Mouse (Mus musculus) left cerebral cortex, adult 2 months (tissue): ENCODE measurements around the gene Blmh. TPM values are rescaled to one million over a fixed set of nuclear protein-coding genes. Genes with fewer than 3 reads are reported as not detected.

Experiments
- DNase-seq, 2 experiments: peaks; one replicate each; pipeline ENCODE4 v3.0.0; 2021 to 2022; ENCODE audit warnings: low spot score in 2 of 2, mixed read lengths in 1 of 2; ENCODE audit errors: extremely low spot score in 1 of 2
- H3K27ac ChIP-seq: fragments of 200-600 bp; 2 replicates; pipeline ENCODE4 v1.8.1; 2022
- H3K4me3 ChIP-seq: fragments of 200-600 bp; 2 replicates; pipeline ENCODE4 v1.8.1; 2022
- CTCF ChIP-seq: fragments of 200-600 bp; IDR thresholded peaks from 2 replicates; pipeline ENCODE4 v1.8.1; 2022; ENCODE audit warnings: antibody characterized with exemption, mild to moderate bottlenecking, moderate library complexity
- intact Hi-C: fragments of 180-260 bp; cut with DNase I; formaldehyde crosslinking; loops from one replicate; pipeline ENCODE4 v1.15.1; 2025
- total RNA-seq, 2 experiments: library from RNA; stranded (reverse); gene quantifications; 2 replicates each; pipeline ENCODE4 v1.2.3; 2021

Gene Blmh
- total RNA-seq, 2 experiments from 2014 or later: 52.4 to 58.8 TPM

DNA sequence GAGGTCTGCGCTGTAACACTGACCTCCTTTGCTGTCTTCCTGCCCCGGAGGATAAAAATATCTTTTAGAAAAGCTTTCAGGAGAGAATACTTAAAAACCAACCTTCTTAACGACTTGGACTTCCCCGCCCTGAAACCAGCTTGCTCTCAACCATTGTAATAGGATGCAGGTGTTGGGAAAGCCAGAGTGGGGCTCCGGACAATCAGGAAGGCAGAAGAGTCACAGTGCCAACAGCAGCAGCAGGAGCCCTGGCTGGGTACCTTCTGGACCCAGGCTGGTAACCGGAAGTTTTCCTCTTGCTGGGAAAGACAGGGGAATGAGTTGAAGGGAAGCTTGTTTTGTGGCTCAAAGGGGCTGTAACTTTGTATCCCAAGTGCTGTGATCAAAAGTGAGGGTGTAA lies 82.0 kb downstream of the Blmh start:
- intact Hi-C loops: no loop called here
- no peak overlapping the region for H3K27ac ChIP-seq
- TF ChIP-seq CTCF: no peak
- DNase-seq: no peak
- no peak overlapping the region for H3K4me3 ChIP-seq

GRCm38 (mm10) chr11:77009069-77010025 lies 84.7 kb downstream of the Blmh start:
- no peak overlapping the region for H3K4me3 ChIP-seq
- intact Hi-C loops: no loop called here

DNA sequence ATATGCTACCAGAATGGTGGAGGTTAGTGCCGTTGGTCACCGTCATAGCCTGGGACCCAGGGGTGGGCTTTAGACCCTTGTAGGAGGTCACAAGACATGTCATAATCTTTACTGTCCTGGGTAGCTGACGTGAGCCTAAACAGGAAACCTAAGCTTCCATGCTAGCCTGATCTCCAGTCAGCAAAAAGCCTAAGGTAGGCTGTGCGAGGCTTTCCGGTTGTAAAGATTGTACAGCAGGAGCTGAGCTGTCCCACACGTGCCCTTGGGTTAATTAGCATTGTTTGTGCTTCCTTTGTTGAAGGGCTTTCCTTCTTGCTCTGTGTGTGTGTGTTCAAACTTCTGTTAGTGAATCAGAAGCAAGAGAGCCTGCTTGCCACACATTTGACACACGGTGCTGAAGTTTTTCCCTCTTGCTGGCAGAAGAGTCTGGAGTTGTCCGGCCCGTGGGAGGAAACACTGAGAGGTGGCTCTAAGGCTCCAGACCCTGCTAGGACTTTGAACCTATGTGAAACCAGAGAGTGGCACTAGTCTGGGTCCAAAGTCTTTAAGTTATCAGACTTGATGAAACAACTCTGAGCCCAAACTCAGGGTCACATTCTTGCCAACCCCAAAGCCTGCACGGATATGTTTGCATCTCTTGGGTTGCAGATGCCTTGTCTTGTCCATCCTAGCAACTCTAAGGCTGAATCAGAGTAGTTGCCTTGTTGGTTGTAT lies 86.3 kb downstream of the Blmh start:
- H3K4me3 ChIP-seq: no peak overlapping the region
- TF ChIP-seq CTCF: no peak
- no peak for DNase-seq
- intact Hi-C loops: no loop called here
- no peak overlapping the region for H3K27ac ChIP-seq

More at GRCm38 (mm10) chr11:77009069-77010025, 84.7 kb downstream of the Blmh start:
- DNase-seq: no peak
- H3K27ac ChIP-seq: no peak overlapping the region
- TF ChIP-seq CTCF: no peak

GRCm38 (mm10) chr11:77018046-77018445 lies 93.4 kb downstream of the Blmh start:
- intact Hi-C loops: no loop called here
- no peak for DNase-seq
- TF ChIP-seq CTCF: no peak
- Histone ChIP-seq H3K27ac (no peak overlapping the region), H3K4me3 (no peak overlapping the region)

GRCm38 (mm10) chr11:77019539-77019938 lies 94.9 kb downstream of the Blmh start:
- DNase-seq: no peak
- no peak for TF ChIP-seq CTCF
- Histone ChIP-seq H3K4me3 (no peak overlapping the region), H3K27ac (no peak overlapping the region)
- intact Hi-C loops: no loop called here

DNA sequence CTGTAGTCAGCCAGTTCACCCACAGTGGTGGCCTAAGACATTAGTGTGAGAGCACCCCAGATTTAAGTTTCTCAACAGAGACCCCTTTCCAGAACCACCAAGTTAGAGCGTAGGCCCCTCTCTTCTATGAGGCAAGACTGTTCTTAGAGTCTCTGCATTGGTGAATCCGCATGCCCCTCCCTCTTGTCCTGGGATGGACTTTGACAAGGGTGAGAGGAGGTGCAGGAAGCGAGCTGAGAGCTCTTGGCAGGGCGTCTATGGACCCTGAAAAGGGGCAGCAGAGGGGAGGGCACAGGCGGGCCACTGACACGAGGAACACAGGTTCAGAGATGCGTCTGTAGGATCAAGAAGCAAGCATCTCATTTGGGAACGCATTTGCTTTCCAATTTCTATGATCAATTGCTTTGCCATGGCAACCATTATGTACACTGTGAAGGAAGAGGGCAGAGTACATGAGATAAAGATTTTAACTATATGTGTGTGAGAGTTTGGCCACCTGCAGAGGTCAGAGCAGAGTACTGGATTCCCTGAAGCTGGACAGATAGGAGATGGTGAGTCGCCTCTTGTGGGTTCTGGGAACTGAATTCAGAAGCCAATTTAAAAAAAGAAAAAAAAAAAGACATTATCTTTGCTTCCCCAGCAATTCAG lies 97.3 kb downstream of the Blmh start:
- DNase-seq: no peak

GRCm38 (mm10) chr11:77026559-77026958 lies 102.0 kb downstream of the Blmh start:
- peak; percentile 45 for TF ChIP-seq CTCF
- no peak for DNase-seq
- no peak overlapping the region for H3K4me3 ChIP-seq
- intact Hi-C loops: no loop called here
- no peak overlapping the region for H3K27ac ChIP-seq

More for the DNA sequence above, 97.3 kb downstream of the Blmh start:
- TF ChIP-seq CTCF: no peak
- Histone ChIP-seq H3K4me3 (no peak overlapping the region), H3K27ac (no peak overlapping the region)
- intact Hi-C loops: no loop called here

- no peak overlapping the region for H3K4me3 ChIP-seq
- no peak for TF ChIP-seq CTCF
- intact Hi-C loops: no loop called here
- no peak for DNase-seq
- H3K27ac ChIP-seq: no peak overlapping the region
Observed at GRCm38 (mm10) chr11:77028157-77028556, 103.5 kb downstream of the Blmh start.

- H3K4me3 ChIP-seq: no peak overlapping the region
- DNase-seq: no peak
- no peak overlapping the region for H3K27ac ChIP-seq
- intact Hi-C loops: no loop called here
- no peak for TF ChIP-seq CTCF
Observed at GRCm38 (mm10) chr11:77031151-77031934, 106.7 kb downstream of the Blmh start.

Other genes with a start within 250 kb of the Blmh start
- under 1 TPM; 0.50 to 0.68 TPM for gene Trarg1, start 245.0 kb upstream of the Blmh start, total RNA-seq
- gene Gosr1, start 161.2 kb upstream of the Blmh start, total RNA-seq: 10 to 100 TPM; 43.1 to 49.3 TPM
- gene Cpd, start 77.8 kb upstream of the Blmh start, total RNA-seq: 10 to 100 TPM; 53.0 to 56.8 TPM
- gene Tmigd1, start 22.6 kb upstream of the Blmh start, total RNA-seq: not detected
- under 1 TPM in 1 of 2 experiments, not detected in 1; 0.41 TPM for gene Slc6a4, start 73.8 kb downstream of the Blmh start, total RNA-seq
- 10 to 100 TPM; 14.3 to 18.5 TPM for gene Nsrp1, start 153.6 kb downstream of the Blmh start, total RNA-seq